Mouse (Mus musculus): ENCODE measurements around the gene Eif3b. TPM values are rescaled to one million over a fixed set of nuclear protein-coding genes. Genes with fewer than 3 reads are reported as not detected.
"Not testable (repeated sequence)": the region's sequence is repeated elsewhere in the genome, so short reads cannot be mapped to it uniquely, and the experiment has no call there.

Eif3b gene
- total RNA-seq, 2 experiments from 2014 or later: 81.7 to 88.9 TPM

- intact Hi-C loops (cut with DNase I; ENCODE audit: low total_unique reads): no loop called here
- DNase-seq: no peak
Observed at GRCm38 (mm10) chr5:140454488-140454887, 35.4 kb downstream of the Eif3b start.

GRCm38 (mm10) chr5:140455466-140455865 lies 36.3 kb downstream of the Eif3b start:
- no peak for DNase-seq
- intact Hi-C loops (cut with DNase I; ENCODE audit: low total_unique reads): no loop called here

GRCm38 (mm10) chr5:140461476-140461875 lies 42.3 kb downstream of the Eif3b start:
- DNase-seq: no peak
- intact Hi-C loops (cut with DNase I; ENCODE audit: low total_unique reads): no loop called here

DNA sequence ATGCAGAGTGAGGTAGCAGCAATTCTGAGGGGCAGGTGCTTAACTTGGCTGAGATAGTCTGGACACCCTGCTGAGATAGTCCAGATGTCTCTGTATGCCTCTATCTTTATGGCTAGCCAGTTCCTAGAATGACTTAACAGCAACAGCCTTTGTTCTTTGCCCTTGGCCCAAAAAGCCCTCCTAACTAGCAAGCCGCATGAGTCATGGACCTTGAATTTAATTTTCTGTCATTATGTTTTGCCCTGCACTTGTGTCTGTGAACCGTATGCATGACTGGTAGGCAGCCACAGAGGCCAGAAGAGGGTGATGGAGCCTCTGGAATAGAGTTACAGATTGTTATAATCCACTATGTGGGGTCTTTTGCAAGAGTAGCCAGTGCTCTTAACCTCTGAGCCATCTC lies 44.0 kb downstream of the Eif3b start:
- DNase-seq; intact Hi-C loops (cut with DNase I; ENCODE audit: low total_unique reads): not testable (repeated sequence)

DNA sequence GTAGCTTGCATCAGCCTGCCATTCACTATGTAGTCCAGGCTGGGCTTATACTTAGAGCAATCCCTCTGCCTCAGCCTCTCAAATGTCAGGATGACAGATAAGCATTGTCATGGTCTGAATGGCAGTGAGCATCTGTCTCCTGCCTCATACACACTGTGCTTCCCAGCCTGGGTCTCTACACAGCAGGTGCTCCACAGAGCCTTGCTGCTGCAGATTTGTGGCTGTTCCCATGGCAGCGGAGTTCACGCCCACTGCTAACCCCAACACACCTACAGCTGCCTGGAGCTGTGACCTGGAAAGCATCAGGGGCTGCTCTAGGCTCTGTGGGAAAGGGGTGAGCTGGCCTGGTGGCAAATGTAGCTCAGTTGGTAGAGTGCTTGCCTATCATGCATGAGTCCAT lies 45.8 kb downstream of the Eif3b start:
- intact Hi-C loops (cut with DNase I; ENCODE audit: low total_unique reads): no loop called here
- DNase-seq: no peak

- DNase-seq: no peak
- intact Hi-C loops (cut with DNase I; ENCODE audit: low total_unique reads): no loop called here
Observed at GRCm38 (mm10) chr5:140472336-140472735, 53.2 kb downstream of the Eif3b start.

GRCm38 (mm10) chr5:140481458-140481857 lies 62.3 kb downstream of the Eif3b start:
- intact Hi-C loops (cut with DNase I; ENCODE audit: low total_unique reads): no loop called here
- DNase-seq: no peak

GRCm38 (mm10) chr5:140491142-140491541 lies 72.0 kb downstream of the Eif3b start:
- intact Hi-C loops (cut with DNase I; ENCODE audit: low total_unique reads): no loop called here
- no peak for DNase-seq

GRCm38 (mm10) chr5:140492684-140493233 lies 73.6 kb downstream of the Eif3b start:
- intact Hi-C loops (cut with DNase I; ENCODE audit: low total_unique reads): no loop called here
- DNase-seq: no peak

Small RNA genes within 50 kb of the gene (microRNA-seq; reads per million reads assigned to microRNA genes)
- 0.32 to 1.5 reads per million in 2 experiments for gene Mir7038

Other genes with a start within 250 kb of the Eif3b start
- 10 to 100 TPM in 1 of 2 experiments, 1 to 10 TPM in 1; 9.5 to 10.2 TPM for gene Mad1l1, start 97.8 kb upstream of the Eif3b start, total RNA-seq (2021)
- 1 to 10 TPM; 8.3 to 8.8 TPM for gene Nudt1, start 97.7 kb upstream of the Eif3b start, total RNA-seq (2021)
- gene Mrm2, start 87.4 kb upstream of the Eif3b start, total RNA-seq (2021): 1 to 10 TPM; 6.9 to 7.2 TPM
- gene Snx8, start 30.1 kb upstream of the Eif3b start, total RNA-seq (2021): 1 to 10 TPM; 9.0 to 9.8 TPM
- gene Gm4869, start 26.3 kb downstream of the Eif3b start, total RNA-seq (2021): not detected
- 10 to 100 TPM in 1 of 2 experiments, 1 to 10 TPM in 1; 9.7 to 10.6 TPM for gene Chst12, start 86.2 kb downstream of the Eif3b start, total RNA-seq (2021)
- gene Grifin, start 145.7 kb downstream of the Eif3b start, total RNA-seq (2021): not detected
- gene Lfng, start 188.0 kb downstream of the Eif3b start, total RNA-seq (2021): 1 to 10 TPM; 5.6 to 9.8 TPM
- gene Ttyh3, start 229.7 kb downstream of the Eif3b start, total RNA-seq (2021): 10 to 100 TPM; 16.9 to 22.5 TPM